Mouse (Mus musculus): ENCODE results near the gene Olfr317. TPM values are rescaled to one million over a fixed set of nuclear protein-coding genes. Genes with fewer than 3 reads are reported as not detected.

Olfr317 gene
- total RNA-seq (2012; rRNA removed) (not detected in 2 replicates), polyA plus RNA-seq (2012; ENCODE audit: insufficient read depth in 1 of 2, insufficient read length in 2 of 2, low read depth in 1 of 2, low replicate concordance in 2 of 2, missing spikeins in 1 of 2) (not detected)

- H3K27ac ChIP-seq (ENCODE audit: control insufficient read depth, low read depth, low read length), result no peak within 1 kb of the TSS
- TF ChIP-seq CHD2 (IDR thresholded peaks at IDR 0.05; ENCODE audit: low read length) (no peak), GATA1 (IDR thresholded peaks at IDR 0.05; ENCODE audit: low read depth, low read length) (no peak), ELF1 (IDR thresholded peaks at IDR 0.05; ENCODE audit: low read depth, low read length) (no peak), ZC3H11A (IDR thresholded peaks at IDR 0.05; ENCODE audit: low read depth, low read length) (no peak), POLR2AphosphoS2 (IDR thresholded peaks at IDR 0.05; ENCODE audit: low read length) (no peak), GABPA (IDR thresholded peaks at IDR 0.05; ENCODE audit: low read depth, low read length) (no peak), CTCF (IDR thresholded peaks at IDR 0.05 in 2 of 3, conservative IDR thresholded peaks at IDR 0.05 in 1 of 3; ENCODE audit: control insufficient read depth in 1 of 3, insufficient read depth in 1 of 3, low read depth in 2 of 3, low read length in 3 of 3, poor library complexity in 1 of 3, severe bottlenecking in 1 of 3) (no peak), MAZ (IDR thresholded peaks at IDR 0.05; ENCODE audit: low read depth, low read length) (no peak)
- H3K36me3 ChIP-seq (ENCODE audit: control insufficient read depth in 1 of 2, insufficient read depth in 2 of 2, low read length in 2 of 2), result no peaks in the 10 kb centered on the region
- no peaks in the 10 kb centered on the region for H3K4me1 ChIP-seq (ENCODE audit: control insufficient read depth in 1 of 2, insufficient read depth in 2 of 2, low read length in 2 of 2)
- no peak within 1 kb of the TSS for H3K9ac ChIP-seq (ENCODE audit: control insufficient read depth, low read depth, low read length, poor library complexity, severe bottlenecking)
- H3K4me3 ChIP-seq (ENCODE audit: control insufficient read depth in 1 of 2, insufficient read depth in 1 of 2, low read depth in 2 of 2, low read length in 2 of 2), result no peak within 1 kb of the TSS
- H3K79me2 ChIP-seq (ENCODE audit: control insufficient read depth, insufficient read depth, low read length, poor library complexity), result no peaks in the 10 kb centered on the region
- no peaks in the 10 kb centered on the region for H3K9me3 ChIP-seq (replicated peaks; ENCODE audit: insufficient read depth, low read length)
- H3K27me3 ChIP-seq (ENCODE audit: control insufficient read depth in 1 of 2, insufficient read depth in 2 of 2, low read length in 2 of 2), result peaks cover 23 to 33% of the 10 kb centered on the region in 2 experiments
- no peak for DNase-seq (ENCODE audit: low read depth, low spot score)
Measured at GRCm38 (mm10) chr11:58738792-58739262, at the start of gene Olfr317. Gene Olfr317, minus strand, starts transcription at chr11:58739212.

GRCm38 (mm10) chr11:58788346-58788745, 49.3 kb upstream of the Olfr317 start:
- H3K9ac ChIP-seq (ENCODE audit: control insufficient read depth, low read depth, low read length, poor library complexity, severe bottlenecking), result no peak overlapping the region
- peaks cover 0 to 5% of the 10 kb centered on the region in 2 experiments; a peak in 2 of 4 replicates for H3K36me3 ChIP-seq (ENCODE audit: control insufficient read depth in 1 of 2, insufficient read depth in 2 of 2, low read length in 2 of 2)
- no peak overlapping the region for H3K27ac ChIP-seq (ENCODE audit: control insufficient read depth, low read depth, low read length)
- no peaks in the 10 kb centered on the region for H3K79me2 ChIP-seq (ENCODE audit: control insufficient read depth, insufficient read depth, low read length, poor library complexity)
- H3K4me3 ChIP-seq (ENCODE audit: control insufficient read depth in 1 of 2, insufficient read depth in 1 of 2, low read depth in 2 of 2, low read length in 2 of 2), result no peak overlapping the region
- no peak for TF ChIP-seq CTCF (IDR thresholded peaks at IDR 0.05 in 2 of 3, conservative IDR thresholded peaks at IDR 0.05 in 1 of 3; ENCODE audit: control insufficient read depth in 1 of 3, insufficient read depth in 1 of 3, low read depth in 2 of 3, low read length in 3 of 3, poor library complexity in 1 of 3, severe bottlenecking in 1 of 3)
- no peak for TF ChIP-seq MEF2A (IDR thresholded peaks at IDR 0.05; ENCODE audit: extremely low read depth, insufficient replicate concordance, low read depth, low read length, poor library complexity, severe bottlenecking)
- TF ChIP-seq RAD21 (IDR thresholded peaks at IDR 0.05; ENCODE audit: low read depth, low read length), result no peak
- no peak for TF ChIP-seq ETS1 (IDR thresholded peaks at IDR 0.05; ENCODE audit: low read depth, low read length)
- peaks cover 5 to 6% of the 10 kb centered on the region in 2 experiments; a peak in 3 of 4 replicates for H3K27me3 ChIP-seq (ENCODE audit: control insufficient read depth in 1 of 2, insufficient read depth in 2 of 2, low read length in 2 of 2)
- H3K4me1 ChIP-seq (ENCODE audit: control insufficient read depth in 1 of 2, insufficient read depth in 2 of 2, low read length in 2 of 2), result peaks cover 0 to 7% of the 10 kb centered on the region in 2 experiments; a peak in 2 of 4 replicates
- no peaks in the 10 kb centered on the region for H3K9me3 ChIP-seq (replicated peaks; ENCODE audit: insufficient read depth, low read length)
- DNase-seq (ENCODE audit: low read depth, low spot score), result no peak

DNA sequence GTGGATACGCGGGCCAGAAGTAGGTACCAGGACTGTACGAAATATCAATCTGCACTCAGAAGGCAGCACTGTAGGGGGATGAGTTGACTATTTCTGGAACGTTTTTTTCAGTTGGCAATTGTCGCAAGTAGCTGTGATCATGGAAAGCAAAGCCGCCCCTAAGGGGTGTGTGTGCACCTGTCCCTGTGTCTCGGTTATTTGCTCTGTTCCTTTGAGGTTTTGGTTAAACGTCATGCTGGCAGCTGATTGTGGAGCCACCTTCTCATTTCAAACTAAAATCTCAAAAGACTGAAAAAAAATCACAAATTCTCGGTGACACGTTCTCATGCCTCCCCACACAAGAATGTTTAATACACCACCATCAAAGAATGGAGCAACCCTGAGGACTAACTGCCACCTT, 48.6 kb upstream of the Olfr317 start:
- no peak for DNase-seq (ENCODE audit: low read depth, low spot score)
- Histone ChIP-seq H3K9ac (ENCODE audit: control insufficient read depth, low read depth, low read length, poor library complexity, severe bottlenecking) (no peak overlapping the region), H3K27me3 (ENCODE audit: control insufficient read depth in 1 of 2, insufficient read depth in 2 of 2, low read length in 2 of 2) (peaks cover 5 to 6% of the 10 kb centered on the region in 2 experiments; a peak in 3 of 4 replicates), H3K4me3 (ENCODE audit: control insufficient read depth in 1 of 2, insufficient read depth in 1 of 2, low read depth in 2 of 2, low read length in 2 of 2) (no peak overlapping the region), H3K4me1 (ENCODE audit: control insufficient read depth in 1 of 2, insufficient read depth in 2 of 2, low read length in 2 of 2) (peaks cover 0 to 10% of the 10 kb centered on the region in 2 experiments; a peak in 2 of 4 replicates), H3K27ac (ENCODE audit: control insufficient read depth, low read depth, low read length) (no peak overlapping the region), H3K9me3 (replicated peaks; ENCODE audit: insufficient read depth, low read length) (no peaks in the 10 kb centered on the region), H3K36me3 (ENCODE audit: control insufficient read depth in 1 of 2, insufficient read depth in 2 of 2, low read length in 2 of 2) (peaks cover 0 to 8% of the 10 kb centered on the region in 2 experiments; a peak in 2 of 4 replicates), H3K79me2 (ENCODE audit: control insufficient read depth, insufficient read depth, low read length, poor library complexity) (no peaks in the 10 kb centered on the region)
- no peak for TF ChIP-seq ZKSCAN1 (IDR thresholded peaks at IDR 0.05; ENCODE audit: low read depth, low read length)
- TF ChIP-seq MAZ (IDR thresholded peaks at IDR 0.05; ENCODE audit: low read depth, low read length), result no peak
- TF ChIP-seq POLR2AphosphoS2 (IDR thresholded peaks at IDR 0.05; ENCODE audit: low read length), result no peak
- no peak for TF ChIP-seq MAFK (IDR thresholded peaks at IDR 0.05; ENCODE audit: borderline replicate concordance, low read depth, low read length)
- TF ChIP-seq SIN3A (IDR thresholded peaks at IDR 0.05; ENCODE audit: low read length), result no peak
- TF ChIP-seq ZNF384 (IDR thresholded peaks at IDR 0.05; ENCODE audit: low read depth, low read length), result no peak
- no peak for TF ChIP-seq HCFC1 (IDR thresholded peaks at IDR 0.05; ENCODE audit: low read depth, low read length)
- TF ChIP-seq UBTF (IDR thresholded peaks at IDR 0.05; ENCODE audit: borderline replicate concordance, insufficient read depth, low read depth, low read length), result no peak
- TF ChIP-seq ETS1 (IDR thresholded peaks at IDR 0.05; ENCODE audit: low read depth, low read length), result no peak
- no peak for TF ChIP-seq BHLHE40 (IDR thresholded peaks at IDR 0.05; ENCODE audit: borderline replicate concordance, low read depth, low read length)
- TF ChIP-seq MYB (IDR thresholded peaks at IDR 0.05; ENCODE audit: low read depth, low read length), result no peak
- TF ChIP-seq TCF12 (IDR thresholded peaks at IDR 0.05; ENCODE audit: low read depth, low read length), result no peak
- TF ChIP-seq MYC (IDR thresholded peaks at IDR 0.05; ENCODE audit: low read depth, low read length), result no peak
- TF ChIP-seq MAX (IDR thresholded peaks at IDR 0.05; ENCODE audit: low read length), result no peak
- TF ChIP-seq JUND (IDR thresholded peaks at IDR 0.05; ENCODE audit: low read depth, low read length), result no peak

All from MEL (cell line).